Mouse (Mus musculus): ENCODE measurements around the gene Eomes. TPM values are rescaled to one million over a fixed set of nuclear protein-coding genes. Genes with fewer than 3 reads are reported as not detected.

Gene Eomes
- polyA plus RNA-seq, 1 experiment from 2014 or later = 30.7 TPM

DNA sequence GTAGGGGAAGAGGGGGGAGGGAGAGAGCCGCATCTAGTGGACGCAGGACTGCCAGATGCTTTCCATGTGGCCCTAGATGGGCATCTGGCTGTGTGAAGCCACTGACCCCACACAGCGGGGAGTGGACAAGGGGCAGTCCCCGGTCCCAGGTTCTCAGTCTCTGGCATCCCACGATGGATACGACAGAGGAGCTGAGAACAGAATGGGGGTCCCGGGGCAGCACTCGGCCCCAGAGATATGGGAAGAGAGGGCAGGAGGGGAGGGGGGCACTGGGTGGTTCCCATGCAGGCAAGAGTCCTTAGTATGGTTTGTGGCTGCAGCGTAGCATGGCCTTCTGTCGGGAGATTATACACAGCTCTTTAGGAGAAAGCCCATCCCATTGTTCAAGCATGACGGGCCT, 45.7 kb downstream of the Eomes start:
- Histone ChIP-seq H3K9me3 (replicated peaks) (no peaks in the 10 kb centered on the region), H3K4me1 (0 out of 2 replicates have a peak, but pooled peaks cover 4% of the 10 kb centered on the region), H3K27ac (no peak overlapping the region), H3K27me3 (no peaks in the 10 kb centered on the region), H3K4me3 (no peak overlapping the region), H3K4me2 (no peak overlapping the region), H3K36me3 (ENCODE audit: poor library complexity, severe bottlenecking) (peaks cover 57% of the 10 kb centered on the region), H3K9ac (no peak overlapping the region)
- ATAC-seq = no peak
- WGBS = 95% methylated on average over 11 of the region's 11 CpGs

DNA sequence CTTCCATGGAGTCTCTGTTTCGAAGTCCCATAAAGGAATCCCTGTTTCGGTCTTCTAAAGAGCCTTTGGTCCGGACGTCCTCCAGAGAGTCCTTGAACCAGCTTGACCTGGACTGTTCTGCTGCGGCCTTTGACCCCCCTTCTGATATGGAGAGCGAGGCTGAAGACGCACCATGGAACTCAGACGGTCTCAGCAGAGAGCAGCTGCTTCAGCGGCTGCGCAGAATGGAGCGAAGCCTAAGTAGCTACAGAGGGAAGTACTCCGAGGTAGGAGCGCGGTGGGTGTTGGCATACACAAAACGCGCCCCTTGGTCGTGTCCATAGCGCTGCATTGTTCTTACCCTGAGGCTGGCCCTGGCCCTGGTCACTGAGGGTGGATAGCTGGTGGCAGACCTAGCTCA, 49.0 kb downstream of the Eomes start:
- ATAC-seq = no peak
- Histone ChIP-seq H3K4me2 (no peak overlapping the region), H3K27me3 (no peaks in the 10 kb centered on the region), H3K9me3 (replicated peaks) (no peaks in the 10 kb centered on the region), H3K27ac (no peak overlapping the region), H3K9ac (no peak overlapping the region), H3K4me3 (no peak overlapping the region), H3K4me1 (no peaks in the 10 kb centered on the region), H3K36me3 (ENCODE audit: poor library complexity, severe bottlenecking) (peaks cover 89% of the 10 kb centered on the region)
- 91% methylated on average over 18 of the region's 18 CpGs for WGBS

DNA sequence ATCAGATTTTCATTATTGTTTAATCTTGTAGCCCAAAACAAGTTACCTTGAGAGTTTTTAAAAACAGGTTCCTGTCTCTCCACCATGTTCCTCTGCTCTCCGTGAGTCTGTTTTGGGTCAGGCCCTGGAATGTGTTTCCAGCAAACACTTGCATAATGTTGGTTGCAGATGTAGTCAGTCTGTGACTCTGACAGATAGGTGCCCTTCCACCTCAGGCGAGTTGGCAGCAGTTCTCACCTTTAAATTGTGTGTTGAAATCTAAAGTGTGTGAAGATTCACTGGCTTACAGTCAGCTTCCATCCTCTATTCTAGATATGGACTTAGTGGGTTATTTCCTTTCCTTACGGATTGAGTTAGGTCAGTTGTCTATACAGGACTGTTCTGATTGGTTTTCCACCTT, 51.8 kb downstream of the Eomes start:
- Histone ChIP-seq H3K27ac (no peak overlapping the region), H3K9ac (no peak overlapping the region), H3K36me3 (ENCODE audit: poor library complexity, severe bottlenecking) (peaks cover 89% of the 10 kb centered on the region), H3K4me2 (no peak overlapping the region), H3K27me3 (no peaks in the 10 kb centered on the region), H3K9me3 (replicated peaks) (no peaks in the 10 kb centered on the region), H3K4me3 (no peak overlapping the region), H3K4me1 (no peaks in the 10 kb centered on the region)
- ATAC-seq = no peak
- 86% methylated on average over 3 of the region's 3 CpGs for WGBS

DNA sequence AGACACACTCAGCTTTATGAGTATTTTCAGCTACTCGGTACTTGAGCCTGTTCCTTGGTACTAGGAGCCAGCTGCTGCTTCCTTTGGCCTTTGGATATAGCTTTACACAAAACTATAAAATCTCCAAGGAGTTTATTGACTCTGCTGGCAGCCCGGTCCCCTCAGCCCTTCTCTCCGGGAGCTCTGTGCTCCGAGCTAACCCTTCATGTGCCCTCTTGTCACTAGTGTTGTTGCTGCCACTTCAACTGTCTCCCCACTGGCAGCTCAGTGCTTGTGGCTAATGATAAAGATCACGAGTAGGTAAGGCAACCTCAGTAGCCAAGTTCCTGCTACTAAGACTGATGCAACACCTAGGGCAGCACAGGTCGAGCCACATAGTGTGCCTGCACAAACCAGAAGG, 52.7 kb downstream of the Eomes start:
- no peak overlapping the region for H3K4me3 ChIP-seq
- peaks cover 89% of the 10 kb centered on the region for H3K36me3 ChIP-seq (ENCODE audit: poor library complexity, severe bottlenecking)
- H3K27ac ChIP-seq = no peak overlapping the region
- no peaks in the 10 kb centered on the region for H3K27me3 ChIP-seq
- no peak for ATAC-seq
- no peaks in the 10 kb centered on the region for H3K9me3 ChIP-seq (replicated peaks)
- WGBS = 90% methylated on average over 6 of the region's 6 CpGs
- no peak overlapping the region for H3K9ac ChIP-seq
- H3K4me2 ChIP-seq = no peak overlapping the region
- no peaks in the 10 kb centered on the region for H3K4me1 ChIP-seq

- peaks cover 88% of the 10 kb centered on the region for H3K36me3 ChIP-seq (ENCODE audit: poor library complexity, severe bottlenecking)
- 89% methylated on average over 7 of the region's 7 CpGs for WGBS
Measured at GRCm38 (mm10) chr9:118532516-118533205, 54.6 kb downstream of the Eomes start.

More at GRCm38 (mm10) chr9:118532516-118533205, 54.6 kb downstream of the Eomes start:
- Histone ChIP-seq H3K27ac (no peak overlapping the region), H3K4me3 (no peak overlapping the region), H3K4me1 (no peaks in the 10 kb centered on the region), H3K9ac (no peak overlapping the region), H3K4me2 (no peak overlapping the region), H3K27me3 (no peaks in the 10 kb centered on the region), H3K9me3 (replicated peaks) (no peaks in the 10 kb centered on the region)
- ATAC-seq = no peak

Other genes with a start within 250 kb of the Eomes start
- 54.3 and 56.1 TPM in 2 replicates for gene Golga4, start 28.1 kb downstream of the Eomes start, polyA plus RNA-seq (2015; fragmentation: Nextera tagmentation; extraction: Ambion mirVana)
- gene Itga9, start 128.5 kb downstream of the Eomes start, polyA plus RNA-seq (2015; fragmentation: Nextera tagmentation; extraction: Ambion mirVana) = 0.48 and 0.55 TPM in 2 replicates